Mouse (Mus musculus): ENCODE measurements around the gene Olfr796. TPM values are rescaled to one million over a fixed set of nuclear protein-coding genes. Genes with fewer than 3 reads are reported as not detected.

Olfr796 gene
- not detected for polyA plus RNA-seq (2017; shearing (Covaris generic))

DNA sequence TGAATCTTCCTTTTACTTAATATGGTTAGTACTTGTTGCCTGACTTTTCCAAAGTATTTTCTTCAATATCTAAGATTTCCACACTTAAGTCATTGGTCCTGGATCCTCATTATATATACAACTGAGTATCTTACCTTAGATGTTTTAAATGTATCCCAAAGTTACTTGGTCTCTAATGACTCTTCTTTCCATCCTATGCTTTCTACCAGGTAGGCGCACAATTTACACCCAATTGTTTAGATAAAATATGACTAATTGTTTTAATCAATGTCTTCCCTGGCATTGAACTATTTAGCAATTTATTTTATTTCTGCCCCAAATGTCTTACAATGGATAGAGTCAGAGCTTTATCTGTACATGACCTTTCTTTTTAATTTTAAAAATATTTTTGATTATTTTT, at the start of gene Olfr796:
TSS of gene Olfr796 (minus strand) at position 101 of the 400 bp plus-strand sequence.

GRCm38 (mm10) chr10:129657394-129657793, 45.0 kb upstream of the Olfr796 start, which contains the start of gene Olfr800:
TSS of gene Olfr800 (plus strand) at chr10:129657694.

DNA sequence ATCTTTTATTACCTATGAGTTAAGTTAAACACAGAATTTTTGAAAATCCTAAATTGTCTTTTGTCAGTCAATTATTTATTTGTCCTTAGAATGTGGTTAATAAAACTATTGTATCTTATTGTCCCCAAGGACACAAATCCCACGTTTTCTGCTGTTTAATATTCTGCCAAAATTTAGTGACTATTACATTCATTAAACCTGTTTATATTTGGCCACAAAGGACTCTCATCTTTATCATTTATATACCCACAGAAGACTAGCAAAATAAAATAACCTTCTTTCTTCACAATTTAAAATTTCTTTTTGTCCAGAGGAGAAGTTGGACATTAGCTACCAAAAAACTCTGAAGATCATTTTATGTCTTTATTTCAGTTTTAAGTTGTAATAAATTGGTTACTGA, 24.8 kb upstream of the Olfr796 start, which contains the start of gene Olfr799:
TSS of gene Olfr799 (plus strand) at position 301 of the 400 bp plus-strand sequence.

GRCm38 (mm10) chr10:129627834-129628233, 15.5 kb upstream of the Olfr796 start, which contains the start of gene Olfr798:
TSS of gene Olfr798 (minus strand) at chr10:129627934.

GRCm38 (mm10) chr10:129567355-129567754, 45.0 kb downstream of the Olfr796 start, which contains the start of gene Olfr794:
TSS of gene Olfr794 (plus strand) at chr10:129567655.

Other genes with a start within 250 kb of the Olfr796 start
- not detected for gene Olfr784, start 228.5 kb downstream of the Olfr796 start, polyA plus RNA-seq (2017; shearing (Covaris generic))
- not detected for gene Olfr785, start 207.1 kb downstream of the Olfr796 start, polyA plus RNA-seq (2017; shearing (Covaris generic))
- not detected for gene Olfr786, start 185.3 kb downstream of the Olfr796 start, polyA plus RNA-seq (2017; shearing (Covaris generic))
- gene Olfr787, start 150.7 kb downstream of the Olfr796 start, polyA plus RNA-seq (2017; shearing (Covaris generic)), result 0.20 TPM
- gene Olfr788, start 141.6 kb downstream of the Olfr796 start, polyA plus RNA-seq (2017; shearing (Covaris generic)), result 0.21 TPM
- gene Olfr789, start 127.8 kb downstream of the Olfr796 start, polyA plus RNA-seq (2017; shearing (Covaris generic)), result not detected
- not detected for gene Olfr790, start 114.1 kb downstream of the Olfr796 start, polyA plus RNA-seq (2017; shearing (Covaris generic))
- not detected for gene Olfr791, start 90.8 kb downstream of the Olfr796 start, polyA plus RNA-seq (2017; shearing (Covaris generic))
- gene Olfr792, start 73.4 kb downstream of the Olfr796 start, polyA plus RNA-seq (2017; shearing (Covaris generic)), result not detected
- not detected for gene Olfr794, start 44.9 kb downstream of the Olfr796 start, polyA plus RNA-seq (2017; shearing (Covaris generic))
- 0.38 TPM for gene Olfr798, start 15.4 kb upstream of the Olfr796 start, polyA plus RNA-seq (2017; shearing (Covaris generic))
- gene Olfr799, start 24.9 kb upstream of the Olfr796 start, polyA plus RNA-seq (2017; shearing (Covaris generic)), result not detected
- gene Olfr800, start 45.1 kb upstream of the Olfr796 start, polyA plus RNA-seq (2017; shearing (Covaris generic)), result not detected
- not detected for gene Olfr801, start 61.3 kb upstream of the Olfr796 start, polyA plus RNA-seq (2017; shearing (Covaris generic))
- not detected for gene Olfr802, start 75.6 kb upstream of the Olfr796 start, polyA plus RNA-seq (2017; shearing (Covaris generic))
- gene Olfr803, start 81.7 kb upstream of the Olfr796 start, polyA plus RNA-seq (2017; shearing (Covaris generic)), result not detected
- not detected for gene Olfr804, start 90.6 kb upstream of the Olfr796 start, polyA plus RNA-seq (2017; shearing (Covaris generic))
- gene Olfr805, start 116.8 kb upstream of the Olfr796 start, polyA plus RNA-seq (2017; shearing (Covaris generic)), result not detected
- gene Olfr806, start 129.4 kb upstream of the Olfr796 start, polyA plus RNA-seq (2017; shearing (Covaris generic)), result not detected
- 0.21 TPM for gene Olfr807, start 145.2 kb upstream of the Olfr796 start, polyA plus RNA-seq (2017; shearing (Covaris generic))
- not detected for gene Olfr808, start 152.9 kb upstream of the Olfr796 start, polyA plus RNA-seq (2017; shearing (Covaris generic))
- gene Olfr809, start 162.1 kb upstream of the Olfr796 start, polyA plus RNA-seq (2017; shearing (Covaris generic)), result not detected
- not detected for gene Olfr810, start 182.3 kb upstream of the Olfr796 start, polyA plus RNA-seq (2017; shearing (Covaris generic))
- not detected for gene Olfr811, start 191.8 kb upstream of the Olfr796 start, polyA plus RNA-seq (2017; shearing (Covaris generic))
- gene Olfr812, start 233.5 kb upstream of the Olfr796 start, polyA plus RNA-seq (2017; shearing (Covaris generic)), result not detected
- gene Olfr813, start 242.8 kb upstream of the Olfr796 start, polyA plus RNA-seq (2017; shearing (Covaris generic)), result not detected